Mouse (Mus musculus) heart, embryonic 16.5 days (tissue): ENCODE data around the gene Gm21954. TPM values are rescaled to one million over a fixed set of nuclear protein-coding genes. Genes with fewer than 3 reads are reported as not detected.

Experiments
- ATAC-seq: fragments of 200-750 bp; cut with Nextera tagmentation; replicated peaks from 2 replicates; pipeline ENCODE4 v1.8.0; 2017; ENCODE audit warnings: moderate number of reproducible peaks; ENCODE audit not compliant: insufficient read depth, low FRiP score; ENCODE audit errors: extremely low read depth
- H3K27ac ChIP-seq: fragments of 300-500 bp; sonication (generic); 2 replicates; pipeline ENCODE4 v1.5.1; 2014; ENCODE audit warnings: mild to moderate bottlenecking, low read length, control low read depth, moderate library complexity
- H3K27me3 ChIP-seq: fragments of 300-500 bp; sonication (generic); 2 replicates; pipeline ENCODE4 v1.6.1; 2014; ENCODE audit warnings: low read length, mixed read lengths; ENCODE audit not compliant: control insufficient read depth, insufficient read depth
- H3K36me3 ChIP-seq: fragments of 300-500 bp; sonication (generic); 2 replicates; pipeline ENCODE4 v1.6.1; 2014; ENCODE audit not compliant: control insufficient read depth, insufficient read depth
- H3K4me1 ChIP-seq: fragments of 300-500 bp; sonication (generic); 2 replicates; pipeline ENCODE4 v1.6.1; 2014; ENCODE audit warnings: low read length, mixed read lengths; ENCODE audit not compliant: control insufficient read depth, insufficient read depth
- H3K4me2 ChIP-seq: fragments of 300-500 bp; sonication (generic); 2 replicates; pipeline ENCODE4 v1.6.1; 2014; ENCODE audit warnings: low read depth, mild to moderate bottlenecking, control low read depth, low read length
- H3K4me3 ChIP-seq: fragments of 300-500 bp; sonication (generic); 2 replicates; pipeline ENCODE4 v1.5.1; 2014; ENCODE audit warnings: mild to moderate bottlenecking, control low read depth, low read length
- H3K9ac ChIP-seq: fragments of 300-500 bp; sonication (generic); 2 replicates; pipeline ENCODE4 v1.6.1; 2014; ENCODE audit warnings: low read length, control low read depth
- H3K9me3 ChIP-seq: fragments of 300-500 bp; sonication (generic); replicated peaks from 2 replicates; pipeline ENCODE4 v1.6.1; 2016; ENCODE audit warnings: low read length; ENCODE audit not compliant: control insufficient read depth
- WGBS: fragments of 180-500 bp; shearing (Covaris S2); extraction: QIAGEN DNeasy Blood & Tissue Kit; methylation state at CpG from one replicate; pipeline ENCODE4 v1.1.7; 2014; 5-methylcytosine and 5-hydroxymethylcytosine counted together
- polyA plus RNA-seq: library from polyadenylated mRNA; unstranded; fragments of >200 nt; fragmentation: Nextera tagmentation; extraction: Ambion mirVana; gene quantifications from 2 replicates; pipeline ENCODE4 v1.2.1, GENCODE M21; 2015

The Gm21954 gene
- polyA plus RNA-seq, 1 experiment from 2014 or later, result not detected

DNA sequence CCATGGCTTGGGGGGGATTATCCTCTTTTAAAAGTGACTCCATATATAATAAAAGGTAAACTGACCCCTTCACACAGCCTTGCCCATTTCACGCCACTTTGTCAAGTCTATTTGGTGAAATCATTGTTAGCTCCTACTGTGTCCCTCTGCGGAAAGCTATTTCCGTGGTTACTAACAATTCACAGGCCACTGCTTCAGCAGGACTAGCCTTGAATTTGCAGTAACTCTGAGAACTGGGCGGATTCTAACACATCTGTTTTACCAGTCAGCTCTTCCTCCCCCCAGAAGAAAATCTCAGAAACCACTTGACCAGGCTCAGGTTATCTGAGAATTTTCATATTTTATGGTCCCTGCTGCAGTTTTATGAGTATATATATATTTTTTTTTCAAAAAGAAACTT, 23.9 kb upstream of the Gm21954 start:
- Histone ChIP-seq H3K4me1 (no peaks in the 10 kb centered on the region), H3K27me3 (no peaks in the 10 kb centered on the region), H3K9me3 (no peaks in the 10 kb centered on the region), H3K4me2 (no peak overlapping the region), H3K36me3 (no peaks in the 10 kb centered on the region), H3K9ac (no peak overlapping the region), H3K4me3 (no peak overlapping the region), H3K27ac (no peak overlapping the region)
- 69% methylated on average over 4 of the region's 4 CpGs for WGBS
- ATAC-seq, result no peak

- 72% methylated on average over 7 of the region's 7 CpGs for WGBS
- Histone ChIP-seq H3K4me2 (no peak overlapping the region), H3K27me3 (no peaks in the 10 kb centered on the region), H3K4me1 (no peaks in the 10 kb centered on the region), H3K4me3 (no peak overlapping the region), H3K9me3 (no peaks in the 10 kb centered on the region), H3K36me3 (no peaks in the 10 kb centered on the region), H3K9ac (no peak overlapping the region), H3K27ac (no peak overlapping the region)
- ATAC-seq, result no peak
Observed at GRCm38 (mm10) chr3:55495231-55495630, 23.2 kb upstream of the Gm21954 start.

DNA sequence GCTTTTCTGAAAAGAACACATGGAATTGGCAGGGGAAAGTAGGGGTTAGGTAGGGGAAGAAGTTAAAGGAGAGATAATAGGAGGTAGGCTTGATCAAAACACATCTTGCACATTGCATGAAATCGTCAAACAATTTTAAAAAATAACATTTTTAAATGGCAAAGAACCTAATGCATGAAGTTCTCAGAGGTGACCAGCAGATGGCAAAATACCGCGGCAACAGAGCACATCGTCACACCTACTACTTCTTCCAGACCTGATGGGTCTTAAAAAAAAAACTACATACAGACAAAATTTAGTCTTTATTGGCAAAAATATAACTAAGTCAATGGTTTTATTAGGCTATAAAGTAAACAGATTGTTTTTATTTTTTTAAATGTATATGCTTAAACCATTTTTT, 22.3 kb upstream of the Gm21954 start:
- WGBS, result 37% methylated on average over 4 of the region's 4 CpGs
- no peaks in the 10 kb centered on the region for H3K36me3 ChIP-seq
- H3K27me3 ChIP-seq, result no peaks in the 10 kb centered on the region
- H3K9ac ChIP-seq, result no peak overlapping the region
- H3K27ac ChIP-seq, result no peak overlapping the region
- no peak overlapping the region for H3K4me2 ChIP-seq
- ATAC-seq, result no peak
- no peak overlapping the region for H3K4me3 ChIP-seq
- H3K9me3 ChIP-seq, result no peaks in the 10 kb centered on the region
- H3K4me1 ChIP-seq, result no peaks in the 10 kb centered on the region

DNA sequence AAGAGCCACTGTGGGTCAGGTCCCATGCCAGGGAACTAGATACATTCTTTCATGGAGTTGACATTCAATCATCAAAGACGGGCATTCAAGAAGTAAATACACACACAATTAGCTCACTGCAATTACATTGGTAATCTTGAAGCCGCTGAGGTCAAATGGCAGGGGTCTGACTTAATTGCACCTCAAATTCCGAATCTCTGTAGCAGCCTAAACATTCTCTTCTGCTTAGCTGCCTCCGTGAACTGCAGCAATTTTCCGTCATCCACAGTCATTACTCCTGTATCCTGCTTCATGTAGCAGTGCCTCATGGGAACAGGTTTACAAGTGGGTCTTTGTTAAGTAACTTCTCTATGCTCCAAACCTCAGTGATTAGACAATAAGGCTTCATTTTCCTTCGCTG, 20.0 kb upstream of the Gm21954 start:
- ATAC-seq, result no peak
- Histone ChIP-seq H3K9me3 (no peaks in the 10 kb centered on the region), H3K4me1 (no peaks in the 10 kb centered on the region), H3K9ac (no peak overlapping the region), H3K36me3 (no peaks in the 10 kb centered on the region), H3K4me3 (no peak overlapping the region), H3K27ac (no peak overlapping the region), H3K4me2 (no peak overlapping the region), H3K27me3 (no peaks in the 10 kb centered on the region)
- WGBS, result 63% methylated on average over 6 of the region's 6 CpGs

GRCm38 (mm10) chr3:55489231-55489990, 17.4 kb upstream of the Gm21954 start:
- WGBS, result 72% methylated on average over 12 of the region's 12 CpGs
- no peaks in the 10 kb centered on the region for H3K9me3 ChIP-seq
- H3K27me3 ChIP-seq, result no peaks in the 10 kb centered on the region
- H3K4me3 ChIP-seq, result no peak overlapping the region
- H3K36me3 ChIP-seq, result no peaks in the 10 kb centered on the region
- ATAC-seq, result no peak
- H3K27ac ChIP-seq, result no peak overlapping the region
- no peak overlapping the region for H3K4me2 ChIP-seq
- no peaks in the 10 kb centered on the region for H3K4me1 ChIP-seq
- no peak overlapping the region for H3K9ac ChIP-seq

GRCm38 (mm10) chr3:55483328-55483727, 11.3 kb upstream of the Gm21954 start:
- 42% methylated on average over 4 of the region's 4 CpGs for WGBS
- no peaks in the 10 kb centered on the region for H3K4me1 ChIP-seq

DNA sequence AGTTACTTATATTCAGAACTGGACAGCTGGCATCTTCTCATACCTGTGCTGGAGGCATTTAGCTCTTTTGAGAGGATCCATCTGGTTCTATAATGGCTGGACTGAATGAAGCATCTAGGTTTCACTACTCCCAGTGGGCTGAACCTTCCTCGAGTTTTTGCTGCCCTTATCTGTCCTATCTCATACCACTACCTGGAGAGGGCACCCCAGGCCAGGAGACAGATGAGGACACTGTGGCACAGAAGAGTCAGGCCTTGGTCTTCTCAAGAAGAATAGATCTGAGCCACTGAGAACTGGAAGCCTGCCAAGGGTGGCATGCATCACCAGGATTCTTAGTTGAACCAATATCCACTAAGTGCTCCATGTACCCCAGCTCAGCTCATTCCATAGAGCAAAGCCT, 9.1 kb upstream of the Gm21954 start:
- Histone ChIP-seq H3K36me3 (no peaks in the 10 kb centered on the region), H3K4me1 (no peaks in the 10 kb centered on the region), H3K27me3 (no peaks in the 10 kb centered on the region), H3K9me3 (no peaks in the 10 kb centered on the region), H3K4me2 (no peak overlapping the region), H3K4me3 (no peak overlapping the region), H3K27ac (no peak overlapping the region), H3K9ac (no peak overlapping the region)
- WGBS, result 45% methylated on average over 1 of the region's 1 CpGs
- ATAC-seq, result no peak

More at GRCm38 (mm10) chr3:55483328-55483727, 11.3 kb upstream of the Gm21954 start:
- Histone ChIP-seq H3K4me2 (no peak overlapping the region), H3K9ac (no peak overlapping the region), H3K27me3 (no peaks in the 10 kb centered on the region), H3K9me3 (no peaks in the 10 kb centered on the region), H3K4me3 (no peak overlapping the region), H3K36me3 (no peaks in the 10 kb centered on the region), H3K27ac (no peak overlapping the region)
- ATAC-seq, result no peak

DNA sequence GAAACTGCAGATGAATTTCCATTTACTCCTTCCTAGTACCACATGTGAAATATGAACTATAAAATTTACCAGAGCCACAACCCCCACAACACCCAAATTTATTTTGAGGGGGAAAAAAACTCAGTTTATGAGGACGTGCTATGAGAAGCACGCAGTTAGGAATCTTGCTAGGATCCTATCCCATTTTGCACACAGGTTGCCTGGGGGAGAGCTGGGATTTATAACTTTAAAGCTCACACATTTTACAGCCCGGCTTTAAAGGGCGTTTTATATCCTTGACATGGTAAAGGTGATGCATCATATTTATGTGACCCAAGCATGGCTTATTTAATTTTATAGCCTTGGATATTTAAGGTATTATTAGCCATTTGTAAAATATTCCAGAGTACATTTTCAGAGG, 7.3 kb upstream of the Gm21954 start:
- no peak overlapping the region for H3K4me3 ChIP-seq
- H3K4me2 ChIP-seq, result no peak overlapping the region
- no peak overlapping the region for H3K9ac ChIP-seq
- H3K9me3 ChIP-seq, result no peaks in the 10 kb centered on the region
- WGBS, result 83% methylated on average over 4 of the region's 4 CpGs
- no peaks in the 10 kb centered on the region for H3K4me1 ChIP-seq
- no peaks in the 10 kb centered on the region for H3K27me3 ChIP-seq
- no peak overlapping the region for H3K27ac ChIP-seq
- H3K36me3 ChIP-seq, result no peaks in the 10 kb centered on the region
- ATAC-seq, result no peak

GRCm38 (mm10) chr3:55476694-55477093, 4.7 kb upstream of the Gm21954 start:
- no peaks in the 10 kb centered on the region for H3K27me3 ChIP-seq

More at GRCm38 (mm10) chr3:55476694-55477093, 4.7 kb upstream of the Gm21954 start:
- H3K4me1 ChIP-seq, result no peaks in the 10 kb centered on the region
- H3K9ac ChIP-seq, result no peak overlapping the region
- no peak overlapping the region for H3K4me2 ChIP-seq
- ATAC-seq, result no peak
- H3K9me3 ChIP-seq, result no peaks in the 10 kb centered on the region
- 81% methylated on average over 7 of the region's 7 CpGs for WGBS
- no peak overlapping the region for H3K4me3 ChIP-seq
- no peaks in the 10 kb centered on the region for H3K36me3 ChIP-seq
- H3K27ac ChIP-seq, result no peak overlapping the region
